Mouse (Mus musculus): ENCODE measurements around the gene Uvrag. TPM values are rescaled to one million over a fixed set of nuclear protein-coding genes. Genes with fewer than 3 reads are reported as not detected.
A peak's percentile ranks its signal among the peaks of the same experiment; 100 is the strongest.

Gene Uvrag
- total RNA-seq, 2 experiments from 2014 or later, result 28.2 to 28.3 TPM

- intact Hi-C loops (cut with DNase I), result loop anchor here (1.0 to 2.0 kb wide), 2 partner anchors 34 to 45 kb away; partner anchors contain the start of gene Uvrag
- DNase-seq, result no peak
These were observed 34.1 kb downstream of the Uvrag start for GRCm38 (mm10) chr7:99106714-99107270.

GRCm38 (mm10) chr7:99101767-99102593 is 39.0 kb downstream of the Uvrag start:
- intact Hi-C loops (cut with DNase I), result no loop called here
- no peak for DNase-seq

GRCm38 (mm10) chr7:99101076-99101475 is 39.9 kb downstream of the Uvrag start:
- intact Hi-C loops (cut with DNase I), result no loop called here
- no peak for DNase-seq

- intact Hi-C loops (cut with DNase I), result no loop called here
- DNase-seq, result no peak
These were observed 40.4 kb downstream of the Uvrag start for GRCm38 (mm10) chr7:99100573-99100972.

- intact Hi-C loops (cut with DNase I), result no loop called here
- no peak for DNase-seq
These were observed 40.9 kb downstream of the Uvrag start for GRCm38 (mm10) chr7:99100087-99100486.

- no peak for DNase-seq
- intact Hi-C loops (cut with DNase I), result no loop called here
These were observed 43.2 kb downstream of the Uvrag start for GRCm38 (mm10) chr7:99097781-99098180.

- intact Hi-C loops (cut with DNase I), result no loop called here
- DNase-seq, result no peak
These were observed 43.8 kb downstream of the Uvrag start for GRCm38 (mm10) chr7:99097128-99097527.

- peak in 1 of 2 experiments; percentile 52 for DNase-seq
- intact Hi-C loops (cut with DNase I), result no loop called here
These were observed 45.8 kb downstream of the Uvrag start for GRCm38 (mm10) chr7:99095191-99095590.

- no peak for DNase-seq
- intact Hi-C loops (cut with DNase I), result no loop called here
These were observed 46.6 kb downstream of the Uvrag start for GRCm38 (mm10) chr7:99094336-99094735.

GRCm38 (mm10) chr7:99091915-99092645 is 48.9 kb downstream of the Uvrag start:
- no peak for DNase-seq
- intact Hi-C loops (cut with DNase I), result no loop called here

- DNase-seq, result no peak
- intact Hi-C loops (cut with DNase I), result no loop called here
These were observed 51.2 kb downstream of the Uvrag start for GRCm38 (mm10) chr7:99089716-99090115.

- intact Hi-C loops (cut with DNase I), result no loop called here
- DNase-seq, result no peak
These were observed 52.2 kb downstream of the Uvrag start for GRCm38 (mm10) chr7:99088576-99089346.

GRCm38 (mm10) chr7:99087581-99087980 is 53.4 kb downstream of the Uvrag start:
- DNase-seq, result no peak
- intact Hi-C loops (cut with DNase I), result no loop called here

- DNase-seq, result no peak
- intact Hi-C loops (cut with DNase I), result no loop called here
These were observed 54.1 kb downstream of the Uvrag start for GRCm38 (mm10) chr7:99086646-99087443.

- intact Hi-C loops (cut with DNase I), result no loop called here
- peak; percentile 53 to 58 for DNase-seq
These were observed 55.7 kb downstream of the Uvrag start for GRCm38 (mm10) chr7:99085249-99085648.

- intact Hi-C loops (cut with DNase I), result loop anchor here (5.0 kb wide), 1 partner anchor 337 kb away; no protein-coding TSS in a partner anchor
- DNase-seq, result peak; percentile 56 to 76
These were observed 61.4 kb downstream of the Uvrag start for GRCm38 (mm10) chr7:99079522-99079921.

GRCm38 (mm10) chr7:99078805-99079204 is 62.1 kb downstream of the Uvrag start:
- intact Hi-C loops (cut with DNase I), result loop anchor here (5.0 kb wide), 1 partner anchor 337 kb away; no protein-coding TSS in a partner anchor
- no peak for DNase-seq

GRCm38 (mm10) chr7:99077234-99077633 is 63.7 kb downstream of the Uvrag start:
- DNase-seq, result peak in 1 of 2 experiments; percentile 35
- intact Hi-C loops (cut with DNase I), result loop anchor here (2.0 to 5.0 kb wide), 2 partner anchors 114 to 335 kb away; no protein-coding TSS in a partner anchor

- intact Hi-C loops (cut with DNase I), result loop anchor here (2.0 to 5.0 kb wide), 2 partner anchors 236 to 333 kb away; no protein-coding TSS in a partner anchor
- no peak for DNase-seq
These were observed 65.8 kb downstream of the Uvrag start for GRCm38 (mm10) chr7:99075101-99075500.

Measured in heart, postnatal 14 days (tissue).